Mouse (Mus musculus) cerebellum, postnatal 36 days (tissue): ENCODE data around the gene Wdr26.

Experiments
- DNase-seq, 2 experiments: peaks; one replicate each; pipeline ENCODE4 v3.0.0; 2021 to 2022; ENCODE audit warnings: mixed read lengths in 2 of 2

The Wdr26 gene

DNA sequence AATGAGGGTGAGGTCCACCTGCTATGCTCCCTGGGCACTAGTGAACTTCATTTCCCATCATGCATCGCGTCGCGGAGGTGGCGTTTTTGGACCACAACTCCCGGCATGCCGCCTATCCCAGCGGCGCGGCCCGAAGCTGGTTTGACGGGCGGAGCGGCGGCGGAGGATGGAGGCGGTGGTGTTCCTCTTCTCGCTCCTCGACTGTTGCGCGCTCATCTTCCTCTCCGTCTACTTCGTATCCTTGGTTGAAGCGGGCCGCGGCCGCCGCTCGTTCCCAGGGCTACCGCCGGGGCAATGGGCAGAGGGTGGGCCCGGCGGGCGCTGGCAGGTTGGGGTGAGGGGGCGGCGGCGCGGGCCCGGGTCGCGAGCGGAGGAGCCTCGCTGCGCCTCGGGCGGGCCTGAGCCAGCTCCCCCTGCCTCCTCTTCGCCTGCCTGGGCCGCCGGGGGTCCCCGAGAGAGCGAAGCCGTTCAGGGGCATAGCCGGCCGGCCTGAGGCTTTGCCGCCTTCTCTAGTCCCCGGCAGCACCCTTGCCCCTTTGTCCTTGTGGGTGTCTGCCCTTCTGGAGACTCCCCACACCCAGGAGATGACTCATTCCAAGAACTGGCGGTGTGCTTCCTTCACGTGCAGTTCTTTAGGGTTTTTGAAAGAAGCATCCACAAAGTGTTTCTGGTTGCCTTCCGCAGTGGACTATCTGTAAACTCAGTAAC lies 60.8 kb downstream of the Wdr26 start:
- DNase-seq: peak; percentile 90 to 94

DNA sequence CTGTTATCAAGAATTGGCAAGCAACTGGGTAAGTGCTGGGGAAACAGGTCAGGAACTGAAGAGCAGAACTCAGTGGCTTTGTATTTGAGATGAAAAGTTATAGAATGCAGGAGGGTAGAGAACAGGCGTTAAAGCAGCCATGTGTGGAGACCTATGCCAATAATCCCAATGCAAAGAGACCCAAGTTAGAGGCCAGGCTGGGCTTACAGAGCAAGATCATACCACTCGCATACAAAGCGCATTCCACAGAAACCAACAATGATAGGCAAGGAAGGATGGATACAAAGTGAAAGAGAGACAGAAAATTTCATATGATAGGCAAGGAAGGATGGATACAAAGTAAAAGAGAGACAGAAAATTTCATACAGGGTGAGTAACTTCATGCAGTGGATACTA lies 61.4 kb downstream of the Wdr26 start:
- no peak for DNase-seq

DNA sequence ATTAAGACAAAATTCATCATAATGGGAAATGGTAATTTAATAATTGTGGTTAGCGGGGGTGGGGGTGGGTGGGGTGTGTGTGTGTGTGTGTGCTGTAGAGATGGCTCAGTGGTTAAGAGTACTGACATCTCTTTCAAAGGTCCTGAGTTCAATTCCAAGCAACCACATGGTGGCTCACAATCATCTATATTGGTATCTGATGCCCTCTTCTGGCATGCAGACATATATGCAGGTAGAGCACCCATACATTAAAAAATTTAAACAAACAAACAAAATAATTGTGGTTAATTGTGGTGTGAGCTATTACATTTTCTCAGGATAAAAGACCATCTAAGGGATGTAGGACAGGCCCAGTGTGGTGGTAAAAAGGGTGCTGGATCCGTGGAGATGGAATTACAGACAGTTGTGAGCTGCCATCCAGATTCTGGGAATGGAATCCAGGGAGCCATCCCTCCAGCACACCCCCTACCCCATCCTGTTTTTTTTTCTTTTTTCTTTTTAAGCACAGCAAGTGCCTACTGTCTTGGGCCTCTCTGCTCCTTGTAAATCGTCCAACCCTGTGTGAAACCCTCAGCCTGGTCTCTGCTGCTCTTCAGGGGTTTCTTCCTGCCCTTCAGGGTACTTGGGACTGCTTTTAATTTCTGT lies 62.3 kb downstream of the Wdr26 start:
- no peak for DNase-seq

DNA sequence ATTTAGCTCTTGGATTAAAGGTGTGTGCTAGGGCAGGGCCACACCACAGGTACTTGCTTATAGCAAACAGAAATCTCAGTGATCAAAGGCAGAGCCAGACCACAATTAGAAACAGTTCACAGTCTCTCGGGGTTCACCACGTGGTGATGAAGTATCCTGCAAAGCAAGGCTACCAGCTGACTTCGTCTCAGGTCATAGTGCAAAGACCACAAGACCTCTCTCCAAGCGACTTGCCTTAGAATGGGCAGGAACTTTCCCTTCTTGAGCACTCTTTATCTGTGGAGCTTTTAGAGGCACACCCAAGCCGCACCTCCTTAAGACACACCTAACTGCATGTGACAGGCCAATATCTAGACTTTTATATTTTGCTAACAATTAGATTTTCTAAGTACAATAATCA lies 63.3 kb downstream of the Wdr26 start:
- DNase-seq: no peak

DNA sequence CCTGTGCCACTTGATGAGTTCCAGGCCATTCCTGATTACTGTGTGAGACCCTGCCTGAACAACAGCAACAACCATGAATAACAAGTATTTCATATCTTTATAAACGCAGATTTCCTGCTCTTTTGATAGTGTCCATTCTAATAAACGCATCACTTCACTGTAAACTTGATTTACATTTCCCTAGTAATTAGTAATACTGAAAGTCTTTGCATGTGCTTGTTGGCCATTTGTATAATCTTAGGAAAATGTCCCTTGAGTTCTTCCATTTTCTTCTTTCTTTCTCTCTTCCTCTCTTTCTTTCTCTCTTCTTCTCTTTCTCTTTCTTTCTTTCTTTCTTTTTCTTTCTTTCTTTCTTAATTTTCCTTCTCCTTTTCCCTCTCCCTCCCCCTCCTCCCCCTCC lies 65.6 kb downstream of the Wdr26 start:
- DNase-seq: no peak

DNA sequence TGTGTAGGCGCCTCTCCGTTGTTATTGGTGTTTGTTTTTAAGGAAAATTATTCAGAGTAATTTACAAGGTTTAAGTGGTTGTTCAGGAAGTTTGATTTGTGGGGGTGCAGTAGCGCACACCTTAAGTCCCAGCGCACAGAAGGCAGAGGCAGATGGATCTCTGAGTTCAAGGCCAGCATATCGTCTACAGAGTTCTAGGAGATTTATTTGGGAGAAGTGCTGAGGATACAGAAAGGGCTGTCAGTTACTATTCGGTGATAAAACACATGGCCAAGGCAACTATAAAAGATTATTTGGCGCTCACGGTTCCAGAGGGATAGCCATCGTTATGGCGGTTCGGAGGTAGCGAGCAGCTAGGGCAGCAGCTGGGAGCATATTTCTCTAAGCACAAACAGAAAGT lies 66.8 kb downstream of the Wdr26 start:
- no peak for DNase-seq

DNA sequence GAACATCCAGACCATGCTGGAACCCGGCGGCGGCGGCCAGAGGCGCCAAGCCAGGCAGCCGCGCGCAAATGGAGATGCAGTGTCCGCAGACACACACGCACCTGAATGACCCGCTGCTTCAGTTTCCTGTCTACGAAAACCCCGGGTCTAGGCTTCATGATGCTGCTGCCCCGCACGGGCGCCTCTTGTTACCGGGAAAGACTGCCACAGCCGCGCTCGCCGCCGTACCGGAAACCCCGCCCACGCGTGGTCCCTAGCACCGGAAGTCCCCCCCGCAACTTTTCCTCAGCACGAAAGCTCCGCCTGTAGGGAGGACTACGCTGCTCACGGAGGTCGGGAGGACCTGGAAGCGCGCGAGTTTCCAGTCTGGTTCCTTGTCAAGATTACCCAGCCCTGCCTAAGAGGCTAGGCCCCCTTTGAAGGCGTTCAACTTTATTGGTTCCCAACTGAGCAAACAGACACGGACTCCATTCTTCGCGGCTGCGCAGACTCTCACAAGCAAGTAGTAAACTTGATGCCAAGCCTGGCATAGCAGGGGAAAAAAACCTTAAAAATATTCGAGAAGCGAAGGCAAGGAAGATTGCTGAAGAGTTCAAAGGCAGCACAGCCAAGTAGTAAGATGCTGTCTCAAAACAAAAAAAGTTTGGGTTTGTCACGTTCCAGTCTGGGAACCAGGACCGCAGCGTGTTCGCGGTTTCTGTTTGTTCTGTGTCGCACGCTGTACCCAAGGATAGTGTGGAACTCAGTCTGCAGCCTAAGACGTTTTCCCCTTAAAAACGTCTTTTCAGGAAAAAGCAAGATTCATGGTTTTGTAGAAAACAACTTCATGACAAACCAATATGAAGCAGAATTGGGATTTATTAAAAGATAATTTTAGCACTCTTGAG lies 67.6 kb downstream of the Wdr26 start, which contains the start of the genes Nvl and Cnih4:
Gene Nvl (minus strand): TSS at position 255 of the 887 bp plus-strand sequence.
Gene Cnih4 (plus strand): TSS at position 744 of the 887 bp plus-strand sequence.
- peak; percentile 92 to 95 for DNase-seq

DNA sequence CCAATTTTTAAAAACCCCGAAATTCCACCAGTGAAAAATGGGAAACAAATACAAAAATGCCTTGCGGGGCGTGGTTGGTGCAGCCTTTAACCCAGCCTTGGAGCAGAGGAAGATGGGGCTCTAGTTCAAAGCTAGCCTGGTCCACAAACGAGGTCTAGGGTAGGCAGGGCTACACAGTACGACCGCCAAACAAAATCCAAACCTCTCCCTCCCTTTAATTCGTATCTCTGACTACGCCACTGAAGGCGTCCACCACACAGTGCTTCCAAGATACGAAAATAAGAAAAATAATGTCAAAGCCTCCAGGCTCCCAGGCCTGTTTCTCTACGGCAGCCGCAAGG lies 68.2 kb downstream of the Wdr26 start:
- no peak for DNase-seq

DNA sequence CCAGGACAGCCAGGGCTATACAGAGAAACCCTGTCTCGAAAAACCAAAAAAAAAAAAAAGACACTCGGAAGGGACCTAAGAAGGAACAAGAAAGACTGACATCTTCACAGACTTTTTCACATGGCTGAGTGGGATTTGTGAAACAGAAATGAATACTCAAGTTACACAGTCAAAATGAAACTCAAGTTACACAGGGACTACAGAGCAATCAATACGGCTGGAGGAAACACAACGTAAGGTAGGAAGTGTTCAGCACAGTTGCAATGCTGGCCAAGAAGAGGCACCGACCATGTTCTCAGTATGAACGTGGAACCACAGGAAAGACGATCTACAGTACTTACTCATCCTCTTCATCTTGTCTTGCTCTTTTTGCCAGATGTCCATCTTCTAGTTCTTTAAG lies 73.1 kb downstream of the Wdr26 start:
- DNase-seq: no peak

DNA sequence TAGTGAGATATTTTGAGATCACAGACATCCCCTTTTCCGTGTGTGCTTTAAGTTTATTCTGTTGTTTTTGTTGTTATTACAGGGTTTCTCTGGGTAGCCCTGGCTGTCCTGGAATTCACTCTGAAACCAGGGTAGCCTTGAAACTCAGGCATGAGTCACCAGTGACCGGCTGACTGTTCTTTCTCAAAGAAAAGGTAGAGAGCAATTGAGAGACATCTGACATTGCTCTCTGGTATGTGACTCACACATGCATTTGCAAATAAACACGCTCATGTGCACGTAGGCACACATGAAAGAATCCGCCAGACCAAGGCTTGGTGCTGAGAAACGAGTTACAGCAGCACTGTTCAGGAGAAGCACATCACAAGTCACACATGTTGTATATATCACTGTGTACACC lies 79.9 kb downstream of the Wdr26 start:
- DNase-seq: no peak

DNA sequence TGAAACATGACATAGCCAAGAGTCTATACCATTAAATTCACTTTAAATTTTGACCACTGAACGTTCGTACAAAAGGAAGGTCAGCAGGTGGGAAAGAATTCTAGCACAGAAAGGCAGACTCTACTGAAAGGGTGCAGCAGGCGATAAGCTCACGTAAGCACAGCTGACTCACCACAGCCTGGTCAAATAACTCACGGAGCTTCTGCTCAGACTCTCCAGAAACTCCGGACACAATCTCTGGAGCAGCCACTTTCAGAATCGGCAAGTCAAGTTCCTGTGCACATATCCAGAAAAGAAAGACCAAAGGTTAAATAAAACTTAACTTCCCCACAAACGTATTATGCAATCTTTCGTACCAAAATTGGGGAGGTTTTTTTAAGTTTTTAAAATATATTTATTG lies 85.0 kb downstream of the Wdr26 start:
- no peak for DNase-seq

DNA sequence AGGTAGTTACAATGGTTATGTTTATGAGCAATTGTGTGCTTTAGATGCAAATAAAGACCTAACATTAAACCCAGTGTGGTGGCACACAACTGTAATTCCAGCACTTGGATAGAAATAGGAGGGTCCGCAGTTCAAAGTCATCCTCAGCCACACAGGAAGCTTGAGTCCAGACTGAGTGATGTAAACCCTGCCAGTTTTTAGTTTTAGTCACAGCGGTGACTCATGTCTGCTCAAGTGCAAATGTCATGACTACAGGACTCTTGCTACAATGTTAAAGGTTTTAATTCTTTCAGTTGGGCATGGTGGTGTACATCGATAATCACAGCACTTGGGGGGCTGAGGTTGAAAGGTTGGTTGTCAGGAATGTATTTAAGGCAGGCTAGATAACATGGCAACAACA lies 85.9 kb downstream of the Wdr26 start:
- DNase-seq: no peak

DNA sequence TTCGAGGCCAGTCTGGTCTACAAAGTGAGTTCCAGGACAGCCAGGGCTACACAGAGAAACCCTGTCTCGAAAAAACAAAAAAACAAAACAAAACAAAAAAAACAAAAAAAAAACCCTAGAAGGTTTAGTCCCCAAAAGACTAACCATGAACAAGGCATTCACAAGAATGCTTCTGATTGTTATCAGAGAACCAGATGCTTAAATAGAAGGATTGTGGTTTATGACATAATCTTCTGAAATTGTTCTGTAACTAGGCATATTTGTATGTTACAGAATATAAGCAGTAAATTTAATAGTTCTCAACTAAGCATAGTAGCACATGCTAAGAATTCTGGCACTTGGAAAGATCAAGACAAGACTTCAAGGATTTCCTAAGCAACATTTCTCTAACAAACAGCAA lies 87.7 kb downstream of the Wdr26 start:
- DNase-seq: no peak
